Mouse (Mus musculus): ENCODE data around the gene Krt90. TPM values are rescaled to one million over a fixed set of nuclear protein-coding genes. Genes with fewer than 3 reads are reported as not detected.

Krt90 gene
- polyA plus RNA-seq, 1 experiment from 2014 or later = not detected

- Histone ChIP-seq H3K9ac (no peak overlapping the region), H3K4me1 (no peaks in the 10 kb centered on the region), H3K27ac (no peak overlapping the region), H3K4me2 (no peak overlapping the region), H3K36me3 (no peaks in the 10 kb centered on the region), H3K27me3 (replicated peaks) (peaks cover 8% of the 10 kb centered on the region; the same call in 1 of the 2 replicates), H3K9me3 (replicated peaks) (no peaks in the 10 kb centered on the region), H3K4me3 (no peak overlapping the region)
- 38% methylated on average over 14 of the region's 14 CpGs for WGBS (ENCODE audit: insufficient replicate concordance)
- ATAC-seq = no peak
These were observed 55.6 kb downstream of the Krt90 start for GRCm38 (mm10) chr15:101506896-101507758.

Small RNA genes within 50 kb of the gene (microRNA-seq; reads per million reads assigned to microRNA genes)
- gene Gm44393 (not detected), gene Gm44460 (not detected)

Other genes starting within 250 kb of the Krt90 start
- 0.11 and 0.16 TPM in 2 replicates for gene Krt80, start 192.8 kb downstream of the Krt90 start, polyA plus RNA-seq (2016; fragmentation: Nextera tagmentation; extraction: Ambion mirVana)
- gene Krt7, start 151.9 kb downstream of the Krt90 start, polyA plus RNA-seq (2016; fragmentation: Nextera tagmentation; extraction: Ambion mirVana) = 6.0 and 6.1 TPM in 2 replicates
- gene Krt87, start 124.1 kb downstream of the Krt90 start, polyA plus RNA-seq (2016; fragmentation: Nextera tagmentation; extraction: Ambion mirVana) = not detected in 2 replicates
- not detected in 2 replicates for gene Krt88, start 115.2 kb downstream of the Krt90 start, polyA plus RNA-seq (2016; fragmentation: Nextera tagmentation; extraction: Ambion mirVana)
- not detected in 2 replicates for gene Krt81, start 99.2 kb downstream of the Krt90 start, polyA plus RNA-seq (2016; fragmentation: Nextera tagmentation; extraction: Ambion mirVana)
- not detected in 2 replicates for gene Krt86, start 89.5 kb downstream of the Krt90 start, polyA plus RNA-seq (2016; fragmentation: Nextera tagmentation; extraction: Ambion mirVana)
- gene Krt83, start 71.4 kb downstream of the Krt90 start, polyA plus RNA-seq (2016; fragmentation: Nextera tagmentation; extraction: Ambion mirVana) = not detected in 2 replicates
- gene Gm49425, start 45.7 kb downstream of the Krt90 start, polyA plus RNA-seq (2016; fragmentation: Nextera tagmentation; extraction: Ambion mirVana) = not detected in 2 replicates
- gene Krt84, start 30.1 kb downstream of the Krt90 start, polyA plus RNA-seq (2016; fragmentation: Nextera tagmentation; extraction: Ambion mirVana) = not detected in 2 replicates
- gene Krt82, start 12.3 kb downstream of the Krt90 start, polyA plus RNA-seq (2016; fragmentation: Nextera tagmentation; extraction: Ambion mirVana) = not detected in 2 replicates
- gene Krt75, start 11.0 kb upstream of the Krt90 start, polyA plus RNA-seq (2016; fragmentation: Nextera tagmentation; extraction: Ambion mirVana) = not detected in 2 replicates
- gene Gm5414, start 65.2 kb upstream of the Krt90 start, polyA plus RNA-seq (2016; fragmentation: Nextera tagmentation; extraction: Ambion mirVana) = not detected in 2 replicates
- gene Gm5478, start 84.4 kb upstream of the Krt90 start, polyA plus RNA-seq (2016; fragmentation: Nextera tagmentation; extraction: Ambion mirVana) = not detected in 2 replicates
- gene Krt6b, start 117.3 kb upstream of the Krt90 start, polyA plus RNA-seq (2016; fragmentation: Nextera tagmentation; extraction: Ambion mirVana) = not detected in 2 replicates
- not detected in 2 replicates for gene Krt6a, start 131.4 kb upstream of the Krt90 start, polyA plus RNA-seq (2016; fragmentation: Nextera tagmentation; extraction: Ambion mirVana)
- 0.08 and 0.38 TPM in 2 replicates for gene Krt5, start 149.9 kb upstream of the Krt90 start, polyA plus RNA-seq (2016; fragmentation: Nextera tagmentation; extraction: Ambion mirVana)
- gene Krt71, start 180.2 kb upstream of the Krt90 start, polyA plus RNA-seq (2016; fragmentation: Nextera tagmentation; extraction: Ambion mirVana) = not detected in 2 replicates
- gene Krt72, start 223.5 kb upstream of the Krt90 start, polyA plus RNA-seq (2016; fragmentation: Nextera tagmentation; extraction: Ambion mirVana) = not detected in 2 replicates
- gene Krt73, start 239.4 kb upstream of the Krt90 start, polyA plus RNA-seq (2016; fragmentation: Nextera tagmentation; extraction: Ambion mirVana) = not detected in 2 replicates